Mouse (Mus musculus) heart, embryonic 11.5 days (tissue): ENCODE results near the gene Acbd4. TPM values are rescaled to one million over a fixed set of nuclear protein-coding genes. Genes with fewer than 3 reads are reported as not detected.

Experiments used
- ATAC-seq: fragments of 200-750 bp; cut with Nextera tagmentation; replicated peaks from 2 replicates; pipeline ENCODE4 v1.8.0; 2017; ENCODE audit warnings: moderate library complexity; ENCODE audit not compliant: insufficient number of reproducible peaks, low FRiP score, low TSS enrichment
- H3K27ac ChIP-seq: fragments of 300-500 bp; sonication (generic); 2 replicates; pipeline ENCODE4 v1.5.1; 2014; ENCODE audit warnings: mild to moderate bottlenecking, low read depth, low read length
- H3K27me3 ChIP-seq: fragments of 300-500 bp; sonication (generic); 2 replicates; pipeline ENCODE4 v1.6.1; 2014; ENCODE audit warnings: mild to moderate bottlenecking, low read length, mixed read lengths; ENCODE audit not compliant: control insufficient read depth, insufficient read depth
- H3K36me3 ChIP-seq: fragments of 300-500 bp; sonication (generic); 2 replicates; pipeline ENCODE4 v1.6.1; 2014; ENCODE audit warnings: mild to moderate bottlenecking, low read length, moderate library complexity, mixed read lengths; ENCODE audit not compliant: control insufficient read depth, insufficient read depth
- H3K4me1 ChIP-seq: fragments of 300-500 bp; sonication (generic); 2 replicates; pipeline ENCODE4 v1.6.1; 2014; ENCODE audit warnings: low read length; ENCODE audit not compliant: control insufficient read depth, insufficient read depth
- H3K4me2 ChIP-seq: fragments of 300-500 bp; sonication (generic); 2 replicates; pipeline ENCODE4 v1.6.1; 2014; ENCODE audit warnings: mild to moderate bottlenecking, moderate library complexity
- H3K4me3 ChIP-seq: fragments of 300-500 bp; sonication (generic); 2 replicates; pipeline ENCODE4 v1.5.1; 2014; ENCODE audit warnings: low read depth, low read length
- H3K9ac ChIP-seq: fragments of 300-500 bp; sonication (generic); 2 replicates; pipeline ENCODE4 v1.6.1; 2014; ENCODE audit warnings: mild to moderate bottlenecking, low read depth, low read length, moderate library complexity
- H3K9me3 ChIP-seq: fragments of 300-500 bp; sonication (generic); replicated peaks from 2 replicates; pipeline ENCODE4 v1.6.1; 2016; ENCODE audit warnings: low read length; ENCODE audit not compliant: control insufficient read depth
- WGBS: fragments of 180-500 bp; shearing (Covaris S2); extraction: QIAGEN DNeasy Blood & Tissue Kit; methylation state at CpG from one replicate; pipeline ENCODE4 v1.1.7; 2014; ENCODE audit not compliant: insufficient replicate concordance; 5-methylcytosine and 5-hydroxymethylcytosine counted together
- polyA plus RNA-seq: library from polyadenylated mRNA; unstranded; fragments of >200 nt; fragmentation: Nextera tagmentation; extraction: Ambion mirVana; gene quantifications from 2 replicates; pipeline ENCODE4 v1.2.1, GENCODE M21; 2014

Gene Acbd4
- polyA plus RNA-seq, 1 experiment from 2014 or later = 11.2 TPM

DNA sequence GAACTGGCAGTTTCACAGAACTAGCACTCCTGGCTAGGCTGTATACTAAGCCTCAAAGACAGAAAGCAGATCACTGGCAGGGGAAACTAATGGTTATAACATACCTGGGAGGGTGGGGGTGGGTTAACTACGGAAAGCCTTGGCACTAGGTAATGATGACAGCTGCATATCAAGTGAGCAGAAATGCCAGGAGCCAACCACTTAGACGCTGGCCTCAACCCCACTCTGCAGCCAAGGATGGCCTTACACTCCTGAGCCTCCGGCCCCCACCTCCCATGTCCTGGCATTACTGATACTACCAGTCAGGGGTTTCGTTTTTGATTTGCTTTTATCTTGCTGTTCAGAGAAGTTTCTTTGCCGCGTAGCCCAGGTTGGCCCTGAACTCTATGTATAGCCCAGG is 5.7 kb upstream of the Acbd4 start:
- WGBS = 87% methylated on average over 6 of the region's 6 CpGs
- Histone ChIP-seq H3K27ac (no peak overlapping the region), H3K9ac (no peak overlapping the region), H3K9me3 (no peaks in the 10 kb centered on the region), H3K4me3 (no peak overlapping the region), H3K36me3 (no peaks in the 10 kb centered on the region), H3K4me1 (peaks cover 50% of the 10 kb centered on the region), H3K4me2 (no peak overlapping the region), H3K27me3 (peaks cover 17% of the 10 kb centered on the region)
- ATAC-seq = no peak

DNA sequence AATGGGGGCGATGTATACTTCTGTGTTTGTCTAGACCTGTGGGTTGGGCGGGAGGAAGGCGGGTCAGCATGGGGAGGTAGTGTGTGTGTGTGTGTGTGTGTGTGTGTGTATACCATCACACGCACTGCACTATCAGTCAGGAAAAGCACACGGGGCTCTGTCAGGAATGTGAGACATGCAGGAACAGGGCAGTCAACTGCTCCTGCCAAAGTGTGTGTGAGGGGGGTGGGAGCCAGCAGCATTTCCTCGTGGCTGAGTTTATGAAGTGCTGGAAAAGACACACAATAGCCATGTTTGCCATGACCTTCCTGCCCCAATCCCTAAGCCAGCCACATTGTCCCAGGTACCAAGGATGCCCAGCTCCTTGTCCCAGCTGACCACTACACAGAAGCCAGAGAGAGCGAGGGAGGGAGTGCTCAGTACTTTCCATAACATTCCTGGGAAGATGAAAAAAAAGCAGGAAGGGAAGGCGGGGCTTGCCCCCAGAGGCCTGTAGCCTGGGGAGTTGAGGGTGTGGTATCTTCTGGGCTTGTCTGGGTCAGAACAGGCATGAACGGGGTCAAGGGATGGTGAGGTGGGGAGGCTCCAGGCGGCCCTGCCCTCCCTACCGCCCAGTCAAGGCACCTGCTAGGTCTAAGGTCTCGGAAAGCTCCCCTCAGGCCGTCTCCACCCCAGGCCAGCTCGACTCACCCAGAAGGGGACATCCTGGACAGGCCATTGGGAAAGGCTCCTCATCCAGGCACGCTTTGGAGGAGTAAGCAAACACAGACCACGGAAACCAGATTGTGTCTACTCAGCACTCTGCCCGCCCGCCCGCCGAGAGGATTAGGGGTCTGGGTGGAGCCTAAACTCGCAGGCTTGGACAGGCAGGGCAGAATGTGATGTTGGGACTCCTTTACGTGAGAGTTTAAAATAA is 4.2 kb upstream of the Acbd4 start:
- peak overlapping the region; percentile 71 for H3K9ac ChIP-seq
- H3K4me2 ChIP-seq = peak overlapping the region; percentile 63
- H3K9me3 ChIP-seq = no peaks in the 10 kb centered on the region
- H3K27me3 ChIP-seq = peaks cover 24% of the 10 kb centered on the region
- H3K36me3 ChIP-seq = no peaks in the 10 kb centered on the region
- ATAC-seq = peak; percentile 31; the same call in 1 of the 2 replicates
- peak overlapping the region; percentile 90 for H3K27ac ChIP-seq
- 11% methylated on average over 22 of the region's 22 CpGs for WGBS
- H3K4me1 ChIP-seq = peaks cover 54% of the 10 kb centered on the region
- peak overlapping the region; percentile 26 for H3K4me3 ChIP-seq

GRCm38 (mm10) chr11:103098531-103099190 is 2.8 kb upstream of the Acbd4 start:
- Histone ChIP-seq H3K4me2 (peak overlapping the region; percentile 14; the same call in 1 of the 2 replicates), H3K27me3 (peaks cover 24% of the 10 kb centered on the region), H3K9ac (no peak overlapping the region), H3K27ac (0 out of 2 replicates have a peak overlapping the region, but pooled peaks have one; percentile 15), H3K36me3 (no peaks in the 10 kb centered on the region), H3K4me1 (peaks cover 58% of the 10 kb centered on the region), H3K4me3 (no peak overlapping the region), H3K9me3 (no peaks in the 10 kb centered on the region)
- ATAC-seq = no peak
- WGBS = 59% methylated on average over 11 of the region's 11 CpGs

DNA sequence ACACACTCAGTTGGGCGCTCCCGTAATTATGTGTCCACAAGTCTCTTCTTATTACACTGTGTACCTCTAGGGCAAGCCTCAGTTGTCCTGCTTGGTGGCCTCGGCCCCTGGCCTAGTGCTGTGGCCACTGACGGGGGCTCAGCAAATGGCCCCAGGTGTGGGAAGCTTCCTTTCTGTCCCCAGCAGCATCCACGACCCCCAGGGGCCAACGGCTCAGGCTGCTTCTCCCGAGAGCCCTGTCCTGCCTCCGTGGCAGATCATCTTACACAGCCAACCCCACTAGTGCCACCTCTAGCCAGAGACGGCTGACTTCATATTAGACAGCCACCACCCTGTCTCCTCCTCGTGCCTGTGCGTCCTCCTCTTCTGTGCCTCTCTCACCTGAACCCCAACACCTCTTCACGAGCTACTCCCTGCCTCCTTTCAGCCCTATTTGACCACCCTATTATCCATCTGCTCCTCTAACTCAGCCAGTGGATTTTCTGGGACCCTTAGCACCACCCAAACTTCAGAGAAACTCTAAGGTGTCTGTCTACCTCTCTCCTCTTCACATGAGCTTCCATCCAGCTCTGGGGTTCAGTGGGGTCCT is 2.0 kb upstream of the Acbd4 start:
- no peak for ATAC-seq
- H3K36me3 ChIP-seq = no peaks in the 10 kb centered on the region
- 0 out of 2 replicates have a peak overlapping the region, but pooled peaks have one; percentile 15 for H3K27ac ChIP-seq
- H3K4me2 ChIP-seq = peak overlapping the region; percentile 14; the same call in 1 of the 2 replicates
- H3K4me3 ChIP-seq = no peak overlapping the region
- H3K9ac ChIP-seq = peak overlapping the region; percentile 39; the same call in 1 of the 2 replicates
- peaks cover 50% of the 10 kb centered on the region for H3K4me1 ChIP-seq
- no peaks in the 10 kb centered on the region for H3K9me3 ChIP-seq
- WGBS = 57% methylated on average over 12 of the region's 12 CpGs
- peaks cover 28% of the 10 kb centered on the region for H3K27me3 ChIP-seq

- WGBS = 66% methylated on average over 8 of the region's 8 CpGs
Measured at GRCm38 (mm10) chr11:103100361-103100760, 1.1 kb upstream of the Acbd4 start.

GRCm38 (mm10) chr11:103101866-103102501 is 502 bp downstream of the Acbd4 start:
- 4% methylated on average over 30 of the region's 30 CpGs for WGBS
- Histone ChIP-seq H3K4me3 (peak overlapping the region; percentile 45), H3K27me3 (peaks cover 32% of the 10 kb centered on the region), H3K36me3 (no peaks in the 10 kb centered on the region), H3K9ac (peak overlapping the region; percentile 44), H3K27ac (peak overlapping the region; percentile 35; the same call in 1 of the 2 replicates), H3K4me2 (peak overlapping the region; percentile 93), H3K4me1 (peaks cover 31% of the 10 kb centered on the region), H3K9me3 (no peaks in the 10 kb centered on the region)
- ATAC-seq = no peak

More at GRCm38 (mm10) chr11:103100361-103100760, 1.1 kb upstream of the Acbd4 start:
- Histone ChIP-seq H3K4me3 (no peak overlapping the region), H3K9ac (no peak overlapping the region), H3K27ac (no peak overlapping the region), H3K4me2 (peak overlapping the region; percentile 93; the same call in 1 of the 2 replicates), H3K9me3 (no peaks in the 10 kb centered on the region), H3K4me1 (peaks cover 42% of the 10 kb centered on the region), H3K27me3 (peaks cover 32% of the 10 kb centered on the region), H3K36me3 (no peaks in the 10 kb centered on the region)
- no peak for ATAC-seq

GRCm38 (mm10) chr11:103102725-103103349 is 1.4 kb downstream of the Acbd4 start:
- WGBS = 2% methylated on average over 35 of the region's 35 CpGs
- Histone ChIP-seq H3K4me1 (peaks cover 22% of the 10 kb centered on the region), H3K4me2 (peak overlapping the region; percentile 93), H3K27me3 (peaks cover 32% of the 10 kb centered on the region), H3K9ac (peak overlapping the region; percentile 67), H3K4me3 (peak overlapping the region; percentile 45), H3K9me3 (no peaks in the 10 kb centered on the region), H3K36me3 (no peaks in the 10 kb centered on the region), H3K27ac (no peak overlapping the region)
- peak; percentile 84 for ATAC-seq
